10 mouse cellular contexts compared by ENCODE assay signal in the genomic region with DNA sequence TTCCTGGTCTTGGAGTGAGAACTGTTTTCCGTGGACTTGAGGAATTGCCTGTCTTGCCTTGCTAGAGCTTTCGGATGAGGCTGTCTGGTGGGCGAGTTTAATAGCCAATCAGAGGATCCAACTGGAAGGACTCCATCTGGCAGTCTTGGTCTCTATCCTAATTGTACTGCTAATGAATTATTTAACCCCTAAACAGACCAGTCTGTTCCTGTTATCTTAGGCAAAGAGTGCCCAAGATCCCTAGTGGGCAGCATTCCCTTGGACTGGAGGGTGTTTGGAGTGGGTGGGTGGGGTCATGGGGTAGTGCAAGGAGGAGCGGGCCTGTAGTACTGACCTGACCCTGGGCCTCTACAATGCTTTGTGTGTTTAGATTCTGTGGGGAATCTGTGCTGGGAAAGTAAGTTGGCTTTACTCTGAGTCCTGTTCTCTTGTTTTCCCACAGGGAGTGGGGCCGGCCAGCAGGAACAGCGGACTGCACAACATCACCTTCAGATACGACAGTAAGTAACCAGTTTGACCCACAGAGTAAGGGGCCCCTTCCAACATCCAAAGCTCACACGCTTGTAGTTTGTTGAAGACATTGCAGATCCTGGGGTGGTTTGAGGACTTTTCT. TPM values are rescaled to one million over a fixed set of nuclear protein-coding genes. Genes with fewer than 3 reads are reported as not detected.
DNase-seq lines count a peak whose midpoint lies in the region; ATAC-seq and TF ChIP-seq lines count a peak whose summit lies in the region.
"Had no signal": no experiment of that assay in that cellular context is flagged by ENCODE, and none has a peak within 500 bp of the region (broad histone marks: within the 10 kb centered on the region; RNA-seq: fewer than 3 reads in every experiment).

No protein-coding gene starts in this region.

- H3K9me3 ChIP-seq in heart, embryonic 11.5 days (replicated peaks; ENCODE audit: control insufficient read depth, low read length), result no peaks in the 10 kb centered on the region
- no peaks in the 10 kb centered on the region for H3K9me3 ChIP-seq in midbrain, postnatal 0 days (ENCODE audit: low read length)
- no peaks in the 10 kb centered on the region for H3K9me3 ChIP-seq in midbrain, embryonic 15.5 days
- H3K9me3 ChIP-seq in hindbrain, postnatal 0 days (ENCODE audit: low read length), result no peaks in the 10 kb centered on the region

- WGBS in heart, embryonic 11.5 days (ENCODE audit: insufficient replicate concordance), result 61% methylated on average over 8 of the region's 8 CpGs
- WGBS in midbrain, postnatal 0 days, result 62% methylated on average over 8 of the region's 8 CpGs
- 56% methylated on average over 8 of the region's 8 CpGs for WGBS in midbrain, embryonic 15.5 days
- WGBS in hindbrain, postnatal 0 days, result 46% methylated on average over 8 of the region's 8 CpGs

- H3K27me3 ChIP-seq in heart, embryonic 11.5 days (ENCODE audit: control insufficient read depth, insufficient read depth, low read length), result no peaks in the 10 kb centered on the region
- H3K27me3 ChIP-seq in midbrain, postnatal 0 days (ENCODE audit: insufficient read depth, low read length), result no peaks in the 10 kb centered on the region
- H3K27me3 ChIP-seq in midbrain, embryonic 15.5 days (replicated peaks), result no peaks in the 10 kb centered on the region
- H3K27me3 ChIP-seq in hindbrain, postnatal 0 days (ENCODE audit: insufficient read depth, low read length), result no peaks in the 10 kb centered on the region

- no peak for DNase-seq in heart, adult 8-10 months (ENCODE audit: low spot score)
- peak; percentile 87 for DNase-seq in midbrain, postnatal 0 days (ENCODE audit: low spot score)
- DNase-seq in hindbrain, postnatal 0 days (ENCODE audit: low spot score), result peak; percentile 80
- DNase-seq in telencephalon, adult 2 months (ENCODE audit: low read depth, low spot score), result peak; percentile 6
- no peak for DNase-seq in cerebellum, adult 9-10 months
- no peak for DNase-seq in right cerebral cortex, postnatal 4 days
- DNase-seq: lung, postnatal 36 days had no signal

- no peaks in the 10 kb centered on the region for H3K36me3 ChIP-seq in heart, embryonic 11.5 days (ENCODE audit: control insufficient read depth, insufficient read depth, low read length)
- no peaks in the 10 kb centered on the region for H3K36me3 ChIP-seq in midbrain, postnatal 0 days (ENCODE audit: insufficient read depth, low read length)
- no peaks in the 10 kb centered on the region for H3K36me3 ChIP-seq in midbrain, embryonic 15.5 days (replicated peaks)
- H3K36me3 ChIP-seq in hindbrain, postnatal 0 days (ENCODE audit: insufficient read depth, low read length), result no peaks in the 10 kb centered on the region

- peak overlapping the region; percentile 87 for H3K27ac ChIP-seq in heart, embryonic 11.5 days (ENCODE audit: low read depth, low read length)
- H3K27ac ChIP-seq in midbrain, postnatal 0 days (ENCODE audit: low read depth, low read length), result no peak overlapping the region
- no peak overlapping the region for H3K27ac ChIP-seq in midbrain, embryonic 15.5 days
- peak overlapping the region; percentile 42; the same call in 1 of the 2 replicates for H3K27ac ChIP-seq in hindbrain, postnatal 0 days

- 0 out of 2 replicates have a peak overlapping the region, but pooled peaks have one; percentile 46 for H3K9ac ChIP-seq in heart, embryonic 11.5 days (ENCODE audit: low read depth, low read length)
- no peak overlapping the region for H3K9ac ChIP-seq in midbrain, postnatal 0 days (replicated peaks; ENCODE audit: low read length, poor library complexity, severe bottlenecking)
- H3K9ac ChIP-seq in midbrain, embryonic 15.5 days, result no peak overlapping the region
- H3K9ac ChIP-seq in hindbrain, postnatal 0 days (replicated peaks; ENCODE audit: low read length), result no peak overlapping the region

- peak overlapping the region; percentile 32 for H3K4me2 ChIP-seq in heart, embryonic 11.5 days
- no peak overlapping the region for H3K4me2 ChIP-seq in midbrain, postnatal 0 days (ENCODE audit: low read depth, low read length, poor library complexity, severe bottlenecking)
- no peak overlapping the region for H3K4me2 ChIP-seq in midbrain, embryonic 15.5 days
- H3K4me2 ChIP-seq in hindbrain, postnatal 0 days (ENCODE audit: low read depth, low read length), result no peak overlapping the region

- H3K4me1 ChIP-seq in heart, embryonic 11.5 days (ENCODE audit: control insufficient read depth, insufficient read depth, low read length), result peaks cover 52% of the 10 kb centered on the region
- no peaks in the 10 kb centered on the region for H3K4me1 ChIP-seq in midbrain, postnatal 0 days (ENCODE audit: insufficient read depth, low read length)
- peaks cover 5% of the 10 kb centered on the region for H3K4me1 ChIP-seq in midbrain, embryonic 15.5 days
- H3K4me1 ChIP-seq in hindbrain, postnatal 0 days (ENCODE audit: insufficient read depth, low read length), result peaks cover 4% of the 10 kb centered on the region; the same call in 1 of the 2 replicates

- TF ChIP-seq CTCF in midbrain, postnatal 0 days (IDR thresholded peaks at IDR 0.05), result no peak
- no peak for TF ChIP-seq CTCF in hindbrain, postnatal 0 days (IDR thresholded peaks at IDR 0.05; ENCODE audit: low read depth)

- no peak; the same call in 1 of the 2 replicates for ATAC-seq in heart, embryonic 11.5 days (replicated peaks; ENCODE audit: insufficient number of reproducible peaks, low FRiP score, low TSS enrichment)
- ATAC-seq in midbrain, postnatal 0 days (ENCODE audit: low FRiP score), result no peak
- no peak for ATAC-seq in midbrain, embryonic 15.5 days (replicated peaks)
- ATAC-seq in hindbrain, postnatal 0 days, result peak; percentile 82
- ATAC-seq: CD4-positive, CD25-positive, alpha-beta regulatory T cell, adult 4 months had no signal

- no peak overlapping the region for H3K4me3 ChIP-seq in heart, embryonic 11.5 days (ENCODE audit: low read depth, low read length)
- H3K4me3 ChIP-seq in midbrain, postnatal 0 days (ENCODE audit: low read depth, low read length), result no peak overlapping the region
- H3K4me3 ChIP-seq in midbrain, embryonic 15.5 days, result no peak overlapping the region
- no peak overlapping the region for H3K4me3 ChIP-seq in hindbrain, postnatal 0 days (ENCODE audit: low read length)

RNA-seq across cellular contexts. Expression of a gene that starts 37.3 kb away (rescaled TPM):
- polyA plus RNA-seq in heart, embryonic 11.5 days (2014; fragmentation: Nextera tagmentation; extraction: Ambion mirVana), result 1.5 and 2.1 TPM in 2 replicates
- total RNA-seq in heart, adult 8-10 months (2022), result 1 to 10 TPM; 3.1 to 4.4 (median 3.5) TPM
- 9.1 TPM in 2 replicates for total RNA-seq in midbrain, postnatal 0 days (2014; rRNA removed)
- 1.2 and 1.5 TPM in 2 replicates for polyA plus RNA-seq in midbrain, postnatal 0 days (2015; fragmentation: Nextera tagmentation; extraction: Ambion mirVana)
- polyA plus RNA-seq in midbrain, embryonic 15.5 days (2015; fragmentation: Nextera tagmentation; extraction: Ambion mirVana), result 2.2 and 2.3 TPM in 2 replicates
- total RNA-seq in hindbrain, postnatal 0 days (2014; rRNA removed), result 10.6 and 16.1 TPM in 2 replicates
- polyA plus RNA-seq in hindbrain, postnatal 0 days (2015; fragmentation: Nextera tagmentation; extraction: Ambion mirVana), result 2.8 and 3.1 TPM in 2 replicates

RNA-seq across cellular contexts. Expression of a gene that starts 38.7 kb away (rescaled TPM):
- polyA plus RNA-seq in heart, embryonic 11.5 days (2014; fragmentation: Nextera tagmentation; extraction: Ambion mirVana), result 10.1 and 12.5 TPM in 2 replicates
- total RNA-seq in heart, adult 8-10 months (2022), result 10 to 100 TPM; 19.5 to 27.9 (median 23.9) TPM
- 17.0 and 18.6 TPM in 2 replicates for total RNA-seq in midbrain, postnatal 0 days (2014; rRNA removed)
- polyA plus RNA-seq in midbrain, postnatal 0 days (2015; fragmentation: Nextera tagmentation; extraction: Ambion mirVana), result 11.1 and 13.3 TPM in 2 replicates
- polyA plus RNA-seq in midbrain, embryonic 15.5 days (2015; fragmentation: Nextera tagmentation; extraction: Ambion mirVana), result 6.3 and 6.8 TPM in 2 replicates
- total RNA-seq in hindbrain, postnatal 0 days (2014; rRNA removed), result 19.8 and 21.9 TPM in 2 replicates
- polyA plus RNA-seq in hindbrain, postnatal 0 days (2015; fragmentation: Nextera tagmentation; extraction: Ambion mirVana), result 16.8 and 17.7 TPM in 2 replicates

Comparison
In these comparisons a context has a peak if more than half of its experiments do, and no peak if none do; other contexts are left out.
1. H3K27ac ChIP-seq: peak in heart, embryonic 11.5 days (single experiment) and hindbrain, postnatal 0 days (single experiment); none in midbrain, postnatal 0 days (single experiment) and midbrain, embryonic 15.5 days (single experiment).
2. DNase-seq: peak in midbrain, postnatal 0 days (single experiment), hindbrain, postnatal 0 days (single experiment) and telencephalon, adult 2 months (single experiment); none in heart, adult 8-10 months (single experiment), cerebellum, adult 9-10 months (single experiment) and right cerebral cortex, postnatal 4 days (single experiment).